Mouse (Mus musculus): Measurements from ENCODE around the gene Ubap2l.

The Ubap2l gene

DNA sequence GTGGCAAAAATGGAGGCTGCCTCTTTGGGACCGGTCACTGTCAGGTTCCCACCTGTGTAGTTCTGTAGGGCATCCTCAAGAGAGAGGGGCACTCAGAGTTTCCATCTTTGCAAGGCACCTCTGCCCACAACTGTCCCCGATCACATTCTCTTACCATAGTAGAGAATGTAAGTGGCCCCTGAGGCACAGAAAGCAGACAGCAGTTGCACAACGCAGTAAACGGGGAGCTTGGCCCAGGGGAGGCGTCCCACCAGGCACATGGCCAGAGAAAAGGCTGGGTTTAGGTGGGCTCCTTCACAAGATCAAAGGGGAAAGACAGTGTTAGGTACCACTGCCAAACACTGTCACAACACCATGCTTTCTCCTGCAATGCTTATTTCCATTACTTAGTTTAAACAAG is 86.5 kb downstream of the Ubap2l start:
- DNase-seq, result no peak

DNA sequence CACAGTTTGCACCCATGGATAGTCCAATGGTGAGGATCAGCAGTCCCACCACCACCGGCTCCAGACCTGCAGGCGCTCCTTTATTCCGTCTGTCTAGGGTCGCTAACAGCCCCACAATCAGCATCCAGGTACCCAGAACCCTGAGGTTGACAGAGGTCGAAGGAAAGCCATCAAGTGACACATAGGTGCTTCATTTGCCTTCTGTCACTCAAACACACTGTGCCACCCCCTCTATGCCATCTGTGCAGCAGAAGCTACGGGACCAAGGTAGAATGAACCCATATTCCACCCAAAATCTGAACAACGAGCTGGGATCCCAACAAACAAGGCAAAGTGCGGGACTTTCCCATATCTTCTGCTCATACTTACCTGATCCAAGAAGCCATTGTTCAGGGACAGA is 86.9 kb downstream of the Ubap2l start:
- DNase-seq, result no peak

DNA sequence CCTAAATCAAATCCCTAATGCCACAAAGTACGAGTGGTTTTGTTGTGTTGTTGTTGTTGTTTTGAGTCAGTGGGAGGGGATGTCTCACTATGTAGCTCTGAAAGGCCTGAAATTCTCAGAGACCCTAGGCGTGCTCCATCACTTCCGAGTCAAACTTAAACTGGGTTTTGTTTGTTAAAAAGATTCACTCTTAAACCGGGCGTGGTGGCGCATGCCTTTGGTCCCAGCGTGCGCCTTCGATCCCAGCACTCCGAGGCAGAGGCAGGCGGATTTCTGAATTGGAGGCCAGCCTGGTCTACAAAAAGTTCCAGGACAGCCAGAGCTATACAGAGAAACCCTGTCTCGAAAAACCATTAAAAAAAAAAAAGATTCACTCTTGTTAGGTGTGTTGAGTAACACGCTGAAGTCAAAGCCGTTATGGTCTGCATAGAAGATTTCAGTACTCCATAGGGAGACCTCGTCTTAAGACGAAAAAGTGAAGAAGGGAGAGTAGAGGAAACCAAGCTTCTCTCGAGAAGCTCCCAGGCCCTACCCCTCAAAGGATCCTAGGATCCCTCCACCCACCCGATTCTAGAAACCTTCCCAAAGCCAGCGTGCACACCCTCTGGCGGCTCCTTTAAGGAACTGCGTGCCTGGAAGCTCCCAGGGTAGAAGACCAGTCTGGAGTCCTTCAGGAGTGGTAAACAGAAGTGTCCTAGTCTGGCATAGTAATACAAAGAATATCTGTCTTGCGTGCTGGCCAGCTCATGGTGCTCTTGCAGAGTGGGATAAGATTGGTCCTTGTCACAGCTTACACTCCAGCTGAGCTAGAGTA is 88.3 kb downstream of the Ubap2l start:
- DNase-seq, result peak; percentile 79 to 84

DNA sequence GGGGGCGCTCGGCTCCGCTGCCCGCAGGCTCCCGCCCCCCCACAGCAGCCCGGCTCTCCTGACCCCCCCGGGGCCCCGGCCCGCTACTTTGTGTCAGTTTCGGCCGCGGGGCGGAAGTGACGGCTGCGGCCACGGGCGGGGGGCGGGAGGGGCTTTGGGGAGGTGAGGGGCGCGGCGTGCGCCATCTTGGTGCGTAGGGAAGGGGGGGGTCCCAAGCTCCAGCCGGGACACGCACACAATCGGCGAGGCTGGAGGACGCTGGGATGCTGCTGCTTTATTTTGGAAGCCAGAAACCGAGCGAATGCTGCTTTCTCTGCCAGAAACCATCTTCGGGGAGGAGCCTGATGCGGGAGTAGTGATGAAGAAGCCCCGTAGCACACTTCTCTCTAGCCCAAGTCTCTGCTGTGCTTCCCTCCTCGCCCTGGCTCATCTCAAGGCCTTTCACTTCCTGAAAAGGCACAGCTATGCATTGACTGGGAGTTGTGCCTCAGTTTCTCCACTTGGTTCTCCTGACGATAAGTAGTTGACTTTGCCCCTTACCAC is 89.1 kb downstream of the Ubap2l start, which contains the start of gene Atp8b2:
Gene Atp8b2 (minus strand): TSS at position 288 of the 543 bp plus-strand sequence.
- peak; percentile 80 to 81 for DNase-seq

DNA sequence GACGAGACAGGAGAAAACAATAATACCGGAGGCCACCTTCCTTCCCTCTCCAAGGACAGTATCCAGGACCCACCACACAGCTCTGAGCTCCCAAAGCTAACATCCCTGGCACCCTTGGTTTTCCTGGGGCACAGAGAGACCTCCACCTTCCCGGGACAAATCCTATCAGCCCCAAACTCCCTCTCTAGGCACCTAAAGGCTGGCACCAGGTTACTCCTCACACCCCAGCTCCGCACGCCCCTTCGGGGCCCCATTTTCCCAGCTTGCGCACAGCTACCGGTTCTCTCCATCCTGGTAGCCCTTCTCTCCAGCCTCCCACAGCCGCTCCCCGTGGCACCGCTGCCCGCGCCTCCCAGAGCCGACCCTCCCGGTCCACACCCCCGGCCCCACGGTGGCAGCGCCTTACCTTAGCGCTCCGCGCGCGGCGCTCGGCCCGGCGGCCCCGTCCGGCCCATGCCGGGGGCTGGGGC is 89.6 kb downstream of the Ubap2l start:
- DNase-seq, result no peak

DNA sequence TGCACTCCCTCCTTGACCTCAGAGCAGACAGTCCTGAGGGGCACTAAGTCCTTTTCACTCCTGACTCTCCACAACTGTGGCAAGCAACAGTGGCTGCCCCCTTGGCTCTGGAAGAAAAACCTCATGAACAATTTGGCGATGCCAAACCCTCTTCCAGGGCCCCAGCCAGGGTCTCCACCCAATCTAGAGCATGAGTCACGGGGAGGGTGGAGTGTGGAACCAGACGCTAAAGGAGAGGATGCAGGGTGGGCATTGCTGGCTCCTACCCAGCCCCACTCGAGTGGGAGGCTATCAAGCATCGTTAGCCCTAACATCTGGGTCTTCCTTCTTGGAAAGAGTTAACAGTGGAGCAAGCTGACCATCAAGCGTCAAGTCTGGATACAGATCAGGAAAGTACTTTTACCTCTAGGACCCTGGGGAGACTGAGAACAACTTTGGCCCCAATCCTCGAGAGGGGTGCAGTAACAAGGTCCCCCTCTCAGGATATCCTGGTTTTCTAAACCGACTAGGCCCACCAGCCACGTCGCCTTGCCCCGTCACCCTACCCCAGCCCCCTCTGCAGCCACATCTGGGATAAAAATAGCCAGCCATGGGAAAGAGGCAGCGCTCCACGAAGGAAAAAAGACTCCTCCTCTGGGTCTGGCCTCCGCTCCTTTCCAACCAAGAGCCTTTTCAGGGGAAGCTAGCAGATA is 90.2 kb downstream of the Ubap2l start:
- DNase-seq, result peak in 1 of 2 experiments; percentile 38

DNA sequence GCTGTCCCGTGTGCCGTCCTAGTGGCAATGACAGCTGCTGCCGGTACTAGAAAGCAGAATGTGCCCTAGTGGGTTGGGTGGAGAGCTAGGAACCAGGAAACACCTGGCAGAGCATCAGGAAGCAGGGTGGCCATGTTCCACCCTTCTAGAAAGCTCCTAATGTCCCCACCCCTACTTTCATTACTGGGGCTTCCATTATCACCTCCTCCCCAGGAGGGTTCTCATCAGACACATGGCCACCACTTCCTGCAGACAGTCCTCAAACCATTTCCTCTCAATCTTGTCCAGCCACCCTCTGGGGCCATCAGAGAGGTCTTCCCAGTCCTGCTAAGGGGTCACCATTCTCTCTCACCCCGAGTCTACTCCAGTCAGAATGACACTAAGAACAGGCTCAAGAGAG is 91.0 kb downstream of the Ubap2l start:
- DNase-seq, result no peak

DNA sequence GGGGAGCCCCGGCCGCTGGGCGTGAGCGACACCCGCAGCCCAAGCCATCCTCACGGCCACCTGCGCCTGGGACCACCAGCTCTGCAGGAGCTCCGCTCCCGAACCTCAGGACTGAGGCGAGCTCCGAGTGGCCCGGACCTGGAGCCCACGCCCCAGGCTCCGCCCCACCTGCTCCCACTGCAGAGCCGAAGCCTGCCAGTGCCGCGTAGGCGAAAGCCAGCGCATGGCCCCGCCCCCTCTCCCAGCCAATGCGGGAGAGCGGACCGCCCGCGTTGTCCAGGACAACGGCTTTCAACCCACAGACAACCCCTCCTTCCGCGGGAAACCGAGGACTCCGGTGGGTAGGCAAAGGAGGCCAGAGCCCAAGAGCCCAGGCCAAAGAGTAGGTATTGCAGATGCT is 92.0 kb downstream of the Ubap2l start:
- DNase-seq, result peak; percentile 95 to 96

DNA sequence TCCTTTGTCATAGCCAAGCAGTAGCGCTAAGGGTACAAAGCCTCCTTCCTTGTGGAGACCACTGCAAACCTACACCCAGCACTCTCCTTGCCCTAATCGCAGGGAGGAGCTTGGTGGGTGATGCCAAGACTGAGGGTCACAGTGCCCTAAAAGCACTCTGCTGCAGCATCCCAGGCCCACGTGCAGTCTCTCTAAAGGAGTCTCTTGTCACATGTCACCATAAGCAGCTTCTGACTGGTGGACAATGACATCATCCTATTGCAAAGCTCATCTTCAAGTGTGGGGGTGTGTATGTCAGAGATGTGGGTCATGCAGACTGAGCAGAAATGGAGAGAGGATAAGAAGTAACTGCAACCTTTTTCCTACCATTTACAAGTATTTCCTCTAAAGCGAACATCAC is 93.0 kb downstream of the Ubap2l start:
- peak; percentile 50 to 53 for DNase-seq

DNA sequence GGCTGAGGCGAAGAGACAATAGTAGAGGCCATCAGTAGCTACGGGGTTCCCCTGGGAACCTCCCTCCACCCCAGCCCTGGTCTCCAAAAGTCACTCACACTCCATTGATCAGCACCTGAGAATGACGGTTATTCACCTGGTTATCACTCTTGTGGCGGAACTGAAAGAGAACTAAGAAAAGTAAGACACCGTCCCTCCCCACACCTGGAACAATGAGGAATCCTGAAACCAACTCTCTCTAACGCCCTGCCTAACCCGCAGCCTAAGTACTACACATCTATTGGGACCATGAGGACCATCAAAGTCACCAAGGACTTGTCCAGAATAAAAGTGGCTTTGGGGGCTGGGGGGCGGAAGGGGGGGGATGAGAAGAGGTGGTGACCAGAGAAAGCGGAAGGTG is 94.5 kb downstream of the Ubap2l start:
- DNase-seq, result no peak

DNA sequence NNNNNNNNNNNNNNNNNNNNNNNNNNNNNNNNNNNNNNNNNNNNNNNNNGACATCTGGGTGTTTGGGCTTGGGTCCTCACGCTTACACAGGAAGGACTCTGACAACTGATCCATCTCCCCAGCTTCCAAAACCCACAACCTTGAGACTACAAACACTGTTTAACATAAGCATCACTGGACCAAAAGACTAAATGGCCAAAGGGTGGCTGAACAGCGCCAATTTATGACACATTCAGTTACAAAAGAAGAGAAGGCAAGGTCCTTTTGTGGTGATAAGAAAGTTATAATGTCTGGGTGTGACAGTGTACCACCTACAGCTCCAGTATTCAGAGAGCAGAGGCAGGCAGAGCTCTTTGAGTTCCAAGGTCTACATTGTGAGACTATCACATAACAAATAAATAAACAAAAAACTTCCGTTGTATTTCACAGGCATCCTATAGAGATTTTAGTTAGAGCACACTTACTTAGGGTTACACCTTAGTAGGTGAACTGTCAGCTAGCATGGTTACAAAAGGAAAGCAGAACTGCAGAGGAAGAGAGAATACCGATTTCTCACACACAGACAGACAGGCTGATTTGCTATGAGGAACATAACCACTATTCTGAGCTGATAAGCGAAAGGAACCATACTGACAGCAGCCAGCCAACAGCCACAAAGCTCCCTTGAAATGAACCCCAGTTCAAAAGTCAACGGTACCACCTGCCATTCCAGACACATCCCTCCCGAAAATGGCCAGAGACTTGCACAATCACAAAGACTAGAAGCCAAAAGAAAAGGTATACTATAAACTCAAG is 96.1 kb downstream of the Ubap2l start:
- no peak for DNase-seq

DNA sequence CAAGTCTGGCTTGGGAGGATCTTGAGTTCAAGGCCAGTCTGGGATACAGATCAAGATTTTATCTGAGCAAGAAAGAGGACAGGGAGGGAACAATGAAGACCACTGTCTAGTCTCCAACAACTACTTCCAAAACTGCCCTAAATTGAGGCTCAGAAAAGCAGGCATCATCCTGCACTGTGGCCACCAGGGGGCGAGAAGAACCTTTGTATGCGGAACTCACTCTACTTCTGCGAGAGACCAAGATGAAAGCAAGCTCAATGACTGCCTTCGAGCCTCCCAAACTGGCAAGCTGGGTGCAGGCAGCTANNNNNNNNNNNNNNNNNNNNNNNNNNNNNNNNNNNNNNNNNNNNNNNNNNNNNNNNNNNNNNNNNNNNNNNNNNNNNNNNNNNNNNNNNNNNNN is 99.0 kb downstream of the Ubap2l start:
- peak; percentile 82 to 86 for DNase-seq

All from cerebellum, postnatal 14 days (tissue).